Mouse (Mus musculus) cortical plate, adult 2 months (tissue): ENCODE results near the gene Alyref.

Experiments used
- CTCF ChIP-seq: fragments of 200-500 bp; IDR thresholded peaks from 2 replicates; pipeline ENCODE4 v1.5.1; 2011; ENCODE audit warnings: mild to moderate bottlenecking, control low read depth, low read length; ENCODE audit not compliant: insufficient read depth; ENCODE audit errors: extremely low read depth
- POLR2A ChIP-seq: fragments of 200-500 bp; IDR thresholded peaks from 2 replicates; pipeline ENCODE4 v1.6.1; 2011; ENCODE audit warnings: mild to moderate bottlenecking, low read length, control low read depth; ENCODE audit not compliant: insufficient read depth; ENCODE audit errors: extremely low read depth

DNA sequence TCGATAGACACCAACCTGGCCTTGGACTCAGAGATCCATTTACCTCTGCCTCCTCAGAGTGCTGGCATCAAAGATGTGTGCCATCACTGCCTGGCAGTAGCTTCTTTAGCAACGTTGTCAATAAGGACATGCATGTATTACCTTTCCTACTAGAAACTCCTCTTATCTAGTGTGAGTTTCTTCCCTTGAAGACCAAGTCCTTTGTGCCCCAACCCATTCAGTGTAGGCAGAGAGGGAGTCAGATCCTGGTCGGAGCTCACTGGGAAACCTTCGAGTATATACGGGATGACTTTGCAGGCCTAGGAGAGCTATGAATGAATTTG is 23.9 kb downstream of the Alyref start:
- TF ChIP-seq CTCF (no peak), POLR2A (no peak)
